Mouse (Mus musculus) cerebellum, adult (tissue): ENCODE measurements around the gene 9330182O14Rik.

ENCODE experiments used
- ATAC-seq: cut with Nextera tagmentation; 2 replicates; pipeline ENCODE4 v1.9.2; 2017; ENCODE audit warnings: mild to moderate bottlenecking, moderate library complexity, mixed read lengths; ENCODE audit not compliant: insufficient number of reproducible peaks, low FRiP score, low TSS enrichment

The 9330182O14Rik gene

GRCm38 (mm10) chr15:40187017-40187416 is 52.9 kb downstream of the 9330182O14Rik start:
- no peak for ATAC-seq
